Mouse (Mus musculus) cerebellum, adult 11 months (tissue): ENCODE results near the gene Slc22a7.

ENCODE experiments used
- DNase-seq: peaks from one replicate; pipeline ENCODE4 v3.0.0; 2022

Slc22a7 gene

DNA sequence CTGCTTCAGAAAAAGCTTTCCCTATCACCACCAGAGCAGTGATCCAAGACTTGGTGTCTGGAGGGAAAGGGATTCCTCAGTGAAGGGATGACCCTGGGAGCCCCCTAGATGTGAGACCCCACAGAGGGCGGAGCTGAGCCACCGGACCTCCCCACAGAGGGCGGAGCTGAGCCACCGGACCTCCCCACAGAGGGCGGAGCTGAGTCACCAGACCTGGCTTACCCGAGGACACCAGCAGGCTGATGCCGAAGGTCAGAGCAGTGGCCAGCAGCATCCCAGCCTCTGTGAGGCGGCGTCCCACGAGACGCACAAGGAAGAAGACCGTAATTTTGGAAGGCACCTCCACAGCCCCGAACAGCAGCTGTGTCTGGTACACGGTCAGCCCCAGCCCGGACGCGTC, 4.6 kb downstream of the Slc22a7 start:
- DNase-seq: no peak

DNA sequence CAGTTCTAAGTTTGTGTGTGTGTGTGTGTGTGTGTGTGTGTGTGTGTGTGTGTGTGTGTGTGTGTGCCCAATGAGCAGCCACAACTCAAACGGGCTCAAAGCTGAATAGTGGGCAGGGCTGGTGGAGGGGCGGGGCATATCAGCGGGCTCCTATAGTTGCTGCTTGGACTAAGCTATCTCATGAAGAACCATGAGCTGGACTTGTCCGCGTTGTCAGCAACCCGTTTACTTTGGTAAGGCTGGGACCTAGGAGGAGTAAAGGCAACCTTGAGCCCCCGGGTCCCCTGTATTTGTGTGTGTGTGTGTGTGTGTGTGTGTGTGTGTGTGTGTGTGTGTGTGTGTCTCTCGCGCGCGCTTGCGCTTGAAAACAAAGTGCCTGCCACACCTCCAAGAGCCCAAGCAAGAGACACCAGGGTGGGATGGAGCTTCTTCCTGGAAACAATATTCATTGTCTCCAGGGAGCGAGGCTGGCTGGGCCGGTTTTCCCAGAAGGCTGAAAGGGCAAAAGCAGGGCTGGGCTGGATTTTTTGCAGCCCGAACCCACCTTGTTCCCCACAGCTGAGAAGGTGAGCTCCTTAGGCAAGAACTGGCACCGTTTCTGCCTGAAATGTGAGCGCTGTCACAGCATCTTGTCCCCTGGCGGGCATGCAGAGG, 9.4 kb downstream of the Slc22a7 start, which contains the start of gene Crip3:
TSS of gene Crip3 (plus strand) at position 166 of the 654 bp plus-strand sequence.
- DNase-seq: no peak

DNA sequence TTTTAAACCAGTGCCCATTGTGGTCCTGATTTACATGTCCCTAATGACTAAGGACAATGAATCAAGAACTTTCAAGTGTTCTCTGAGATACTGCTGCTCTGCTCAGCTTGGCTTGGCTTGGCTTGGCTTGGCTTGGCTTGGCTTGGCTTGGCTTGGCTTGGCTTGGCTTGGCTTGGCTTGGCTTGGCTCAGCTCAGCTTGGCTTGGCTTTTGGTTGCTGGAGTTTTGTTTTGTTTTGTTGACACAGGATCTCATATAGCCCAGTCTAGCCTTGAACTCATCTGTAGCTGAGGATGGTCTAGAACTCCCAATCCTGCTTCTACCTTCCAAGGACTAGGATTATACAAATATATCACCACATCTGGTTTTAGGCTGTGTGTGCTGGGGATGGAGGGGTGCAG, 11.8 kb downstream of the Slc22a7 start:
- DNase-seq: no peak

DNA sequence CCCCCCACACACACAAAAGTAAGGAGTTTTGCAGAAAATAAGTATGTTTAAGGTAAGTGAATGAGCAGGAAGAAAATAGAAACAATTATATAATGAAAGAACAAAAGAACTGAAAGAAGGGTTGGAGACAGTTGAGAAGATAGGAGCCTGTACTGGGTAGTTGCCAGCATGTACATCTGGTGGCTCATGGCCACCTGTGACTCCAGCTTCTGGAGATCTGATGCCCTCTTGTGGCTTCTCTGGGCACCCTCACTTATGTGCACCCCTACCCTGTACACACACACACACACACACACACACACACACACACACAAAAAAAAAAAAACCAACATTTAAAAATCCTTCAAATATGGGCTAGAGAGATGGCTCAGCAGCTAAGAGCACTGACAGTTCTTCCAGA, 18.5 kb downstream of the Slc22a7 start:
- no peak for DNase-seq

DNA sequence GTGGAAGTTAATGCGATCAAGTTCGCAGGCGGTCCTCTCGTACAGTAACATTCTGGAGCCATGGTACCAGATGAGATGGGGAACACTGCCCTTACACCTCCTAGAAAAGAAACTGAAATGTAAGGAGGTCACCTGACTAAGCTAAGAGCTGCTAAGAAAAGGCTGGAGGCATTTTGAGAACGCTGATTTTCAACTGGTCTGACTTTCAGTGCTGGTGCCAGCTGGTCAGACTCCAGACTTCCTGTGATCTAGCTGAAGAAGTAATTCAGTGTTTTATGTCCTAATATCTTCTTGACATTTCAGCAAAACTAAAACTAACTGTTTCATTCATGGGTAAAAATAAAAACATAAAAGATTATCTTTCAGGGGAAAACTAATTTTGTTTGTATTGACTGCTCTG, 19.6 kb downstream of the Slc22a7 start:
- no peak for DNase-seq

DNA sequence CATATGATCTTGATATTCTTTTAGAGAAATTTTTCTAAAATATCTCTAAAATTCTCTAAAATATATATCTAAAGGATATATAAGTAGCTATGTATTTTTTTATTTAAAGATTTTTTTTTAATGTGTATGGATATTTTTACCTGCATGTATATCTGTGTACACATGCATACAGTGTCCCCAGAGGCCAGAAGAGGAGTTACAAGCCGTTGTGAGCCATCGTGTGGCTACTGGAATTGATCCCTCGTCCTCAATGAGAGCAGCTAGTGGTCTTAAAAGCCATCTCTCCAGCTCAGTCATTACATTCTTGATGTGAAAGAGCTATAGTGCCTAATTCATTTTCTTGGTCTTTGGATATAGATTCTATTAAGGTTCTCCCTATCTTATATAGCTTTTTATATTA, 29.8 kb downstream of the Slc22a7 start:
- no peak for DNase-seq

DNA sequence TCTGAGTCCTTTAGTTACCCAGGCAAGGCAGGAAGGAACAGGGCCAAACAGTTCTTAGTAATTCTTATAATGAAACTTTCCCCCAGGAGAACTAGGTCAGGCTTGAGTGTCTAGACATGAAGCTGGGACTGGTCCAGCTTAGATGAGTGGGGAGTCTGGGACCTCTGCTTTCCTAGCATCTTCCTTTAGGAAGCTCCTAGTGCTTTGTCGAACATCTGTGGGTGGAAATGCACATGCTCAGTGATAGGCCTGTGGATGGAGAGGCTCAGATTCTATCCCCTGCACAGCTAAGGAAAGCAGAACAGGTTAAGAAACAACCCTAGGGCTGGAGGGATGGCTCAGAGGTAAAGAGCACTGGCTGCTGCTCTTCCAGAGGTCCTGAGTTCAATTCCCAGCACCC, 43.6 kb downstream of the Slc22a7 start:
- no peak for DNase-seq

DNA sequence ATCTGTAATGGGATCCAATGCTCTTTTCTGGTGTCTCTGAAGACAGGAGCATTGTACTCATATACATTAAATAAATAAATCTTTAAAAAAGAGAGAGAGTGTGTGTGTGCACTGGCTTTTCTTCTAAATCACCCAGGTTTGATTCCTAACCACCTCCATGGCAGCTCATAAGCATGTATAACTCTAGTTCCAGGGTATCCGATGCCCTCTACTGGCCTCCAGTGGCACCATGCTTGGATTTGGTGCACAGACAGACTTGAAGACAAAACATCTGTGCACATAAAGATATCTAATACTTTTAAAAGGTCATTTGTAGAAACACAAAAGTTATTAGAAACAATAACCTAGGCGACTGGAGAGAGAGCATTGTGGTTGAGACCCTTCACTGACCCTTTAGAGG, 45.2 kb downstream of the Slc22a7 start:
- no peak for DNase-seq

DNA sequence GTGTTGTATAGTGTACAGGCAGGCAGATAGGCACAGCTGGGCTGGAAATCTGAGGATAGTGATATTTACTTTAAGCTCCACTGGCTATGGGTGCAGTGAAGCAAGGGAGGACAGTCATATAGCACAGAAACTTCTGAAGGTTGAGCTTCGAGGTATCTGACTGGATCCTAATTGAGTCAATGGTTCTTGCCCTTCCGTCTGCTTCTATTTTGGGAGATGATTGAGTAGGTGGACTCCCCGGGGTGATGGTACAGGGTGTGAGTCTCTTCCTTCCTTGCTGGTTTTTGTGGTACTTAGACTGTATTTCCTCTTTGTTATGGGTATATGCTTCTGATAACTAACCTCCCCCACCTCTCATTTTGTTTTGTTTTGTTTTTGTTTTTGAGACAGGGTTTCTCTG, 50.1 kb downstream of the Slc22a7 start:
- DNase-seq: no peak

DNA sequence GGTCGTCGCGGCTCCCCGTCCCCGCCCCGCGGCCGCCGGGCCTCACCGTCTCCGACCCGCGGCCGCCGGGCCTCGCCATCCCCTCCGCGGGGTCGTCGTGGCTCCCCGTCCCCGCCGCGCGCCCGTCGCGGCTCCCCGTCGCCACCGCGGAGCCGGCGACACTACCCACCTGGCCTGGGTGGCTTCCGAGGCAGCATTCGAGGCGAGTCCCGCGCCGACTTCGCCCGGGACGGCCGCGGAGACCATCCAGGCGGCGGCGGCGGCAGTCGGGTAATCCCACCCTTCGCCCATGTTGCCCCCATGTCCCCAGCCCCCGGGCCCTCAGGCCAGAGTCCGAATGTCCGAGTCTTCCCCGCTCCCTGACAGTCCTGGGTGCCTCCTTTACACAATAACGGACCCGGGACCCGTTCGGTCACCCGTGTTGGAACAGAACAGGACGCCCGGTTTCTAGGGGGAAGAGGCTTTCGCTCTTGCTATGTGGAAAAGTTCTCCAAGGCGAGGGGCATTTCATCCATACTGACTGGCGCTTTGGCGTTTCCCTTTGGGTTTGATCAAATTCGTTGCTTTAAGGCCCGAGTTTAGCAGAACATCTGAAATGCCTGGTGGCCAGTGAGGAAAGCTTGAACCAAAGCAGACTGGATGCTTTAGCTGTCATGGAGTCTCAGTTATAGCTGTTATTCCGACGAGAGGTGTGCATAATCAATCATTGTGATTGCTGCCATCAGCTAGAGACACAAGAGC, 54.0 kb downstream of the Slc22a7 start:
- DNase-seq: peak; percentile 27

DNA sequence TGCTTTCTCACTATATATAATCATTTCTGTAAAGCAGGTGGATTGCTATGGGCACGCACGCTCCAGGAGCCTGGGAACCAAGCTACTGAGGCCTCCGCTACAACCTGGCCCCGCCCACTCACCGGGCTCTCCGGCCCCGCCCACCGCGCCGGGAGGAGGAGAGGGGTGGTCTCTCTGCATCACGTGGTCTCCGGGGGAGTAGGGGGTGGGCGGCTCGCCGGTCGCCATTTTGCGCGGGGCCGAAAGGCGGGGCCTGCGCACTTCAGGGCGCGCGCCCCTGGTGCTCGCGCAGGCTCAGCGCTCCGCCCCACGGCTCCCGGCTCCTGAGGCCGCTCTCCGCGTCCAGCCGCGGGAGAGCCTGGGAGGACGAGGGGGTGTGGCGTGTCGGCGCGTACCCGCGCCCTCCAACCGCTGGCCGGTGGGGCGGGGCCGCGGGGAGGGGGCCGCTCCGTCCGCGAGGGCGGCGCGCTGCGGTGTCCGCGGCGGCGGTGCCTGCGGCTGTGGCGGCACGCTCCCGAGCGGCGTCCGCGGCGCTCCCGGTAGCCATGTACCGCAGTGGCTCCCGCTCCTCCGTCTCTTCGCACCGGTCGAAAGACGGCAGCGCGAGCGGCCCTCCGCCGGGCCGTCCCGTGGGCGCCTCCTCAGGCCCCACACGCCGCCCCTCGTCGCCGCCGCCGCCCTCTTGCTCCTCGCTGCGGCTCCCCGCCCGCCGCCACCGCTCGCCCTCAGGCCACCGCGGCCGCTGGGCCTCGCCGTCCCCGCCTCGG, 54.8 kb downstream of the Slc22a7 start, which contains the start of gene Zfp318:
TSS of gene Zfp318 (plus strand) at position 438 of the 767 bp plus-strand sequence.
- peak; percentile 95 for DNase-seq
